Mouse (Mus musculus) E14TG2a.4 (cell line): ENCODE data around the gene Bcr.

Experiments
- CTCF ChIP-seq: conservative IDR thresholded peaks from 2 replicates; pipeline ENCODE4 v1.5.1; 2014; ENCODE audit warnings: low read length
- NANOG ChIP-seq: IDR thresholded peaks from 2 replicates; pipeline ENCODE4 v1.6.1; 2014; ENCODE audit warnings: borderline replicate concordance, low read length, mixed read lengths

DNA sequence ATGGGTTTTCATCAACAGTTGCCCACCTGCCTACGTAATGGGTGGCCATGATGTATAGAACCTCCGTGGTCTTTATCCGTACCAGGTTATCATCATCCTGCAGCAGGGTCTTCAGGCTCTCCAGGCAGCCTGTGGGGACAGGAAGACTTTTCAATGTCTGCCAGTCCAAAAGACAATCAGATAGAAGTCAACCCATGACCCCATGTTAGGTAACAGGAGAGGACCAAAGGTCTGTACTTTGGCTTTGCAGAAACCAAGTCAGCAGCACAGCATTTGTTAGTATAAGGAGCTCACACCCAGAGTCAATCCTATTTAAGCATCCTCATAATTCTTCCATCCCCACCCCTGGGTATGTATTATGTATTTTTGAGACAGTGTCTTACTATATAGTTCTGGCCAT, 30.7 kb upstream of the Bcr start:
- TF ChIP-seq CTCF (no peak), NANOG (no peak)
